In genomic region chr7:120328087-120328793, GRCm38 (mm10) we compare ENCODE assay signal across 10 mouse cellular contexts. TPM values are rescaled to one million over a fixed set of nuclear protein-coding genes. Genes with fewer than 3 reads are reported as not detected.
DNase-seq lines count a peak whose midpoint lies in the region; ATAC-seq and TF ChIP-seq lines count a peak whose summit lies in the region.
"Had no signal": no experiment of that assay in that cellular context is flagged by ENCODE, and none has a peak within 500 bp of the region (broad histone marks: within the 10 kb centered on the region; RNA-seq: fewer than 3 reads in every experiment).

TSS of gene Abca15 (plus strand) at chr7:120328670.

- H3K4me3 ChIP-seq in E14TG2a.4 (replicated peaks; ENCODE audit: low read length): peak within 1 kb of the TSS; percentile 53; the same call in 1 of the 2 replicates
- H3K4me3 ChIP-seq in hindbrain, embryonic 14.5 days (replicated peaks; ENCODE audit: low read length): 0 out of 2 replicates have a peak within 1 kb of the TSS, but pooled peaks have one; percentile 23
- H3K4me3 ChIP-seq in limb, embryonic 15.5 days: 0 out of 2 replicates have a peak within 1 kb of the TSS, but pooled peaks have one; percentile 15

- TF ChIP-seq CTCF in E14TG2a.4 (conservative IDR thresholded peaks at IDR 0.05; ENCODE audit: low read length): no peak

- peak; percentile 23 for DNase-seq in gastrocnemius, postnatal 10 days
- no peak for DNase-seq in gastrocnemius, adult 8-10 months (ENCODE audit: low spot score in 2 of 2)
- peak; percentile 54 to 56 for DNase-seq in cerebellum, postnatal 36 days
- no peak for DNase-seq in hindbrain, embryonic 14.5 days (ENCODE audit: low spot score)
- DNase-seq in testis, postnatal 14 days (ENCODE audit: low spot score): peak; percentile 7
- DNase-seq in spleen, postnatal 14 days (ENCODE audit: low spot score in 2 of 2): no peak

- H3K4me2 ChIP-seq in hindbrain, embryonic 14.5 days (replicated peaks): peak within 1 kb of the TSS; percentile 57
- peak within 1 kb of the TSS; percentile 35 for H3K4me2 ChIP-seq in limb, embryonic 15.5 days

- ATAC-seq in hindbrain, embryonic 14.5 days (ENCODE audit: low FRiP score): peak; percentile 21; the same call in 1 of the 2 replicates
- 0 out of 2 replicates have a peak, but pooled peaks have one; percentile 58 for ATAC-seq in limb, embryonic 15.5 days (ENCODE audit: insufficient number of reproducible peaks, low FRiP score, low TSS enrichment, low read depth)

- no peaks in the 10 kb centered on the region for H3K36me3 ChIP-seq in E14TG2a.4 (ENCODE audit: insufficient read depth, low read length)
- no peaks in the 10 kb centered on the region for H3K36me3 ChIP-seq in hindbrain, embryonic 14.5 days (replicated peaks; ENCODE audit: control insufficient read depth, insufficient read depth)
- no peaks in the 10 kb centered on the region for H3K36me3 ChIP-seq in limb, embryonic 15.5 days

- peak within 1 kb of the TSS; percentile 36; the same call in 1 of the 2 replicates for H3K9ac ChIP-seq in hindbrain, embryonic 14.5 days
- no peak within 1 kb of the TSS for H3K9ac ChIP-seq in limb, embryonic 15.5 days
- H3K9ac ChIP-seq: liver, embryonic 14.5 days had no signal

- no peaks in the 10 kb centered on the region for H3K9me3 ChIP-seq in E14TG2a.4 (ENCODE audit: low read length)
- H3K9me3 ChIP-seq in hindbrain, embryonic 14.5 days (ENCODE audit: control insufficient read depth, low read length): no peaks in the 10 kb centered on the region
- H3K9me3 ChIP-seq in limb, embryonic 15.5 days: no peaks in the 10 kb centered on the region

- H3K4me1 ChIP-seq in E14TG2a.4 (replicated peaks; ENCODE audit: low read depth, low read length): peaks cover 50% of the 10 kb centered on the region
- peaks cover 7% of the 10 kb centered on the region; the same call in 1 of the 2 replicates for H3K4me1 ChIP-seq in hindbrain, embryonic 14.5 days (replicated peaks; ENCODE audit: control insufficient read depth, insufficient read depth, low read length)
- H3K4me1 ChIP-seq in limb, embryonic 15.5 days: peaks cover 9% of the 10 kb centered on the region; the same call in 1 of the 2 replicates

- H3K27me3 ChIP-seq in E14TG2a.4 (ENCODE audit: insufficient read depth, low read length): peaks cover 13% of the 10 kb centered on the region
- no peaks in the 10 kb centered on the region for H3K27me3 ChIP-seq in hindbrain, embryonic 14.5 days (ENCODE audit: control insufficient read depth, insufficient read depth, low read length)
- no peaks in the 10 kb centered on the region for H3K27me3 ChIP-seq in limb, embryonic 15.5 days

- no peak within 1 kb of the TSS for H3K27ac ChIP-seq in hindbrain, embryonic 14.5 days
- no peak within 1 kb of the TSS for H3K27ac ChIP-seq in limb, embryonic 15.5 days
- H3K27ac ChIP-seq: liver, embryonic 14.5 days had no signal

- WGBS in hindbrain, embryonic 14.5 days: 86% methylated on average over 22 of the region's 22 CpGs
- WGBS in limb, embryonic 15.5 days: 67% methylated on average over 22 of the region's 22 CpGs

RNA-seq across cellular contexts. Expression of gene Abca15, which starts in this region (rescaled TPM):
- not detected for total RNA-seq in gastrocnemius, postnatal 10 days (2021)
- not detected for total RNA-seq in gastrocnemius, adult 8-10 months (2022)
- polyA plus RNA-seq in hindbrain, embryonic 14.5 days (2014; fragmentation: Nextera tagmentation; extraction: Ambion mirVana): 0.10 TPM in 1 of 2 replicates, not detected in the other
- not detected in 2 replicates for polyA plus RNA-seq in limb, embryonic 15.5 days (2015; fragmentation: Nextera tagmentation; extraction: Ambion mirVana)
- total RNA-seq: common myeloid progenitor, adult 5-6 weeks had no signal
- polyA plus RNA-seq: liver, embryonic 14.5 days had no signal

Comparison
In these comparisons a context has a peak if more than half of its experiments do, and no peak if none do; other contexts are left out.
1. Peak in DNase-seq in gastrocnemius, postnatal 10 days; RNA of the gene not detected or under 1 TPM.
2. Peak in ATAC-seq, H3K4me3 ChIP-seq, H3K9ac ChIP-seq and H3K4me2 ChIP-seq in hindbrain, embryonic 14.5 days; RNA of the gene not detected or under 1 TPM.
3. Peak in ATAC-seq, H3K4me3 ChIP-seq and H3K4me2 ChIP-seq in limb, embryonic 15.5 days; RNA of the gene not detected or under 1 TPM.
4. DNase-seq: peak in cerebellum, postnatal 36 days (2 of 2) and testis, postnatal 14 days (single experiment); none in gastrocnemius, adult 8-10 months (0 of 2), hindbrain, embryonic 14.5 days (single experiment) and spleen, postnatal 14 days (0 of 2).
5. Peak in every context shown above with its lines, with median percentiles within 50 percentile points of each other: H3K4me3 ChIP-seq.